Mouse (Mus musculus) lung, adult 2 months (tissue): Measurements from ENCODE around the gene Mrps14. TPM values are rescaled to one million over a fixed set of nuclear protein-coding genes. Genes with fewer than 3 reads are reported as not detected.
A peak's percentile ranks its signal among the peaks of the same experiment; 100 is the strongest.

ENCODE experiments used
- DNase-seq: peaks from one replicate; pipeline ENCODE4 v3.0.0; 2022
- H3K4me1 ChIP-seq: fragments of 200-500 bp; 2 replicates; pipeline ENCODE4 v1.6.1; 2011; ENCODE audit warnings: low read length; ENCODE audit not compliant: control insufficient read depth, insufficient read depth
- H3K4me3 ChIP-seq: fragments of 200-500 bp; replicated peaks from 2 replicates; pipeline ENCODE3; 2011; ENCODE audit warnings: low read depth, mild to moderate bottlenecking, control low read depth, low read length; ENCODE audit errors: extremely low read depth
- CTCF ChIP-seq: fragments of 200-500 bp; IDR thresholded peaks from 2 replicates; pipeline ENCODE4 v1.5.1; 2011; ENCODE audit warnings: mild to moderate bottlenecking, low read length, control low read depth; ENCODE audit not compliant: insufficient read depth
- POLR2A ChIP-seq: fragments of 200-500 bp; IDR thresholded peaks from 2 replicates; pipeline ENCODE4 v1.6.1; 2011; ENCODE audit warnings: low read depth, mild to moderate bottlenecking, control low read depth, low read length, borderline replicate concordance; ENCODE audit errors: extremely low read depth
- WGBS: fragments of 180-500 bp; shearing (Covaris S2); methylation state at CpG from one replicate; pipeline ENCODE4 v1.1.7; 2018; 5-methylcytosine and 5-hydroxymethylcytosine counted together
- polyA plus RNA-seq: library from polyadenylated mRNA; depleted of rRNA; stranded (reverse); fragments of >200 nt; gene quantifications from 2 replicates; pipeline ENCODE4 v1.2.3, GENCODE M21; 2012

Gene Mrps14
- polyA plus RNA-seq, 1 experiment = 18.0 TPM

GRCm38 (mm10) chr1:160184506-160184905, 10.5 kb upstream of the Mrps14 start:
- H3K4me1 ChIP-seq = peaks cover 2% of the 10 kb centered on the region; the same call in 1 of the 2 replicates
- 12% methylated on average over 5 of the region's 5 CpGs for WGBS
- no peak for DNase-seq
- TF ChIP-seq POLR2A = no peak
- TF ChIP-seq CTCF = peak; percentile 53
- H3K4me3 ChIP-seq = no peak overlapping the region

- DNase-seq = no peak
- no peak for TF ChIP-seq CTCF
- WGBS = under 1% methylated on average over 13 of the region's 13 CpGs
- peak overlapping the region; percentile 82 for H3K4me3 ChIP-seq
- no peaks in the 10 kb centered on the region; the same call in 1 of the 2 replicates for H3K4me1 ChIP-seq
Measured at GRCm38 (mm10) chr1:160195337-160195663, 285 bp downstream of the Mrps14 start.

GRCm38 (mm10) chr1:160205486-160205885, 10.5 kb downstream of the Mrps14 start:
- TF ChIP-seq POLR2A (no peak), CTCF (no peak)
- DNase-seq = no peak
- no peak overlapping the region for H3K4me3 ChIP-seq
- H3K4me1 ChIP-seq = no peaks in the 10 kb centered on the region

GRCm38 (mm10) chr1:160209844-160210243, 14.8 kb downstream of the Mrps14 start:
- TF ChIP-seq POLR2A (no peak), CTCF (no peak)
- WGBS = 82% methylated on average over 2 of the region's 2 CpGs
- DNase-seq = no peak
- Histone ChIP-seq H3K4me3 (no peak overlapping the region), H3K4me1 (peaks cover 8% of the 10 kb centered on the region)

- H3K4me3 ChIP-seq = no peak overlapping the region
- H3K4me1 ChIP-seq = peaks cover 8% of the 10 kb centered on the region
- DNase-seq = no peak
- WGBS = 35% methylated on average over 3 of the region's 3 CpGs
- TF ChIP-seq CTCF (no peak), POLR2A (no peak)
Measured at GRCm38 (mm10) chr1:160210566-160210965, 15.6 kb downstream of the Mrps14 start.

- DNase-seq = no peak
- H3K4me1 ChIP-seq = peaks cover 8% of the 10 kb centered on the region
- TF ChIP-seq POLR2A (no peak), CTCF (no peak)
- peak overlapping the region; percentile 81 for H3K4me3 ChIP-seq
- WGBS = 2% methylated on average over 8 of the region's 8 CpGs
Measured at GRCm38 (mm10) chr1:160211597-160212122, 16.6 kb downstream of the Mrps14 start.

- WGBS = under 1% methylated on average over 45 of the region's 45 CpGs
- peak overlapping the region; percentile 81 for H3K4me3 ChIP-seq
- H3K4me1 ChIP-seq = peaks cover 8% of the 10 kb centered on the region
- TF ChIP-seq POLR2A = no peak
- no peak for TF ChIP-seq CTCF
- DNase-seq = no peak
Measured at GRCm38 (mm10) chr1:160212123-160212691, 17.2 kb downstream of the Mrps14 start.

- WGBS = 1% methylated on average over 76 of the region's 76 CpGs
- DNase-seq = peak; percentile 100
- Histone ChIP-seq H3K4me1 (peaks cover 8% of the 10 kb centered on the region), H3K4me3 (peak within 1 kb of the TSS; percentile 99)
- TF ChIP-seq POLR2A (peak; percentile 91; the same call in 1 of the 2 replicates), CTCF (peak; percentile 89)
Measured at GRCm38 (mm10) chr1:160212703-160213669, 18.0 kb downstream of the Mrps14 start, which contains the start of gene Cacybp. Cacybp (minus strand) TSS chr1:160212875.

- no peak for DNase-seq
- 88% methylated on average over 7 of the region's 7 CpGs for WGBS
- TF ChIP-seq CTCF (no peak), POLR2A (no peak)
- Histone ChIP-seq H3K4me3 (no peak overlapping the region), H3K4me1 (peaks cover 8% of the 10 kb centered on the region)
Measured at GRCm38 (mm10) chr1:160214171-160214570, 19.2 kb downstream of the Mrps14 start.
